Mouse (Mus musculus): ENCODE measurements around the gene Ubp1.

The Ubp1 gene

DNA sequence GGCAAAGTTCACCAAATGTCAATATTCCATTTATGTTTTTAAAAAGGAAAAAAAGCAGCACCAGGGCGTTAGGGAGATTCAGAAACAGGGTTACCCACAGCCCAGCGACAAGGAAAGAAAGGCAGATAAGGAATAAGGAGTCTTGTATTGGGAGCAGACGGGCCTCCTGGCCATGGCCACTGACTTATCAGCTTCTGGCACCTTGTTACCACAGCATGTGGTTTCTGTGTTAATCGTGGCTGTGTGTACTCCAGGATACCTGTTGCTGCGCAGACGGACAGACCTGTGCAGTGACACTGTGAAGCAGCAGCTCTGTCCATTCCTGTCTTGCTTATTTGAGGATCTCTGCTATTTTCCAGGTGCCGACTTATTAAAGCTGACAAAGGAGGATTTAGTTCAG lies 38.2 kb downstream of the Ubp1 start:
- no peak for DNase-seq (ENCODE audit: inconsistent age in 2 of 2, low spot score in 1 of 2)

DNA sequence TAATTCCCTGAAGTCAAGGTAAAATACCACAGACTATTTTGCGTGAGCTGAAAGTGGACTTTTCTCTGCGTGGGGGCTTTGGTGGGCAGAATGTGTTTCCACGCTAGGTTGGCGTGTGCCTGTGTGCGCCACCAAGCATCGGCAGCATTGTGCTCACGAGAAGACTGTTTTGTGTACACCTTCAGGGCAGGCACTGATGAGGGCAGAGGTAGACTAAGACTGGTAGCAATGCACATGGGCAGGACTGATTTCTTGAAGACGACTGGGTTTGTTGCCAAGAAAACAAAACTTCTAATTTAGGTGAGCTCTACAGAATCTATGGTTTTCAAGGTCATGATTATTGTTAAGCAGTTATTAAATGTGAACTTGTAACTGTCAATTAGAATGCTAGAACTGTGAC lies 38.7 kb downstream of the Ubp1 start:
- DNase-seq (ENCODE audit: inconsistent age in 2 of 2, low spot score in 1 of 2): no peak

DNA sequence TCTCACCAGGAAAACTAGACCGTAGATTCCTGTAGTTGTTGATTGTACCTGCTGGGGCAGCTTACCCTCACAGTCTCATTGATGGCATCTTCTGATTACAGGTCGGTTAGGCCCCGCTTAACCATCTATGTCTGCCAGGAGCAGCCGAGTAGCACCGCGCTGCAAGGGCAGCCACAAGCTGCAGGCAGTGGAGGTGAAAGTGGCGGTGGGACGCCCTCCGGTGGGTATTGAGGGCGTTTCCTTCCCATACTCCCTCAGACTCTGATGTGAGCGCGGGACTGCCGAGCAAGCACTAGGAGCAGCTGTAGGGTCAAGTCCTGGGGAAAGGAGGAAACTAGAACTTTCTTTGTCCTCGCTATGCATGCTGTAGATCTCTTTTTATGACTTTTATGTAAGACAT lies 39.3 kb downstream of the Ubp1 start:
- DNase-seq (ENCODE audit: inconsistent age in 2 of 2, low spot score in 1 of 2): no peak

DNA sequence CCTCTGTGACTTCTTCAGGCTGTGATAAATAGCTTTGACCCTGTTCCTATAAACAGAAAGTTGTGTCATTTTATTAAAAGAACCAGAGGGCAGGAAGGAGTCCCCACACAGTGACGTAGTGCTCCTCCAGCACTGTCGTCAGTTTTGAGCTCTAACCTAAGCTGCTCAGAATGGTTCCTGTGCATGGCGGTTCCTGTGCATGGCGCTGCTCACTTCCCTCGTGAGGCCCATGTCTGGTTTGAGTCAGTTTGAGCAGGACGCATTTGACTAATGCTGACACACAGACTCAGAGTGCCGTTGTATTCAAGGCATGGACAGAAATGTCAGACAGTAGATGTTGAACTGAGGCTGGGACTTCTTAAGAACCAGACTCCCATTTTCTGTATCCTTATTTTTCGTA lies 40.9 kb downstream of the Ubp1 start:
- DNase-seq (ENCODE audit: inconsistent age in 2 of 2, low spot score in 1 of 2): no peak

DNA sequence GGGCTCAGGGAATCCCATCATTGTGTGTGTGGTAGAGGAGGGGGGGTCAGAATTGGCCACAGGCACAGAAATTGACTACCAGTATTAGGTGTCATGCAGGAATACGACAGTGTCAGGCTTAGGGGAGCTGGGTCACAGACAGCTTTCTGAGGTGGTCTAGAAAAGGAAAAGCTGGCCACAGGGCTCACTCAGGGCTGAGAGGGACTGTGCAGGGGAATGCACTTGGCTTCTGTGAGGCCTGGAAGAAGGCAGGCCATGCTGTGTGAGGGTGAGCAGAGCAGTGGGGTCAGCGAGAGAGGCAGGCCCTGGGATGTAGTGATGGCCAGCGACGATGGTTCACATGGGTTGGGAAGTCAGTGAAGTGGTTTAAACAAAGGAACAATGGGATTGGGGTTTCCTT lies 43.1 kb downstream of the Ubp1 start:
- no peak for DNase-seq (ENCODE audit: inconsistent age in 2 of 2, low spot score in 1 of 2)

DNA sequence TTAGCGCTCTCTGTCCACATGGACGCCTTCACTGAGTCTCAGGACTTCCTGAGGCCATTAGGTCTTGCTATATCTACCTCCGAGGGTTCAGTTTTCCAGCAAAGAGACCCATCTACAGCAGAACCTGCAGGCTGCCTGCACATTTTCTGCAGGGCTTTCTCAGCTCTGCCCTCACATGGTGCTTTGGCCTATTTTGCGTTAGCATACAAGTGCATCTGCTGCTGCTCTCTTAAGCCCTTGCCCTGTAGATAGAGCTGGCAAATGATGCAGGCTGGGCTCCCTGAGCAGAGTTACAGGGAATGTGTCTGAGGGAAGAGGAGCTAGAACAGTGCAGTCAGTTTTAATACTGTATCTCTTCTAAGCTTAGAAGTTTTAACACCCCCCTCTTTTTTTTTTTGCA lies 44.2 kb downstream of the Ubp1 start:
- no peak for DNase-seq (ENCODE audit: inconsistent age in 2 of 2, low spot score in 1 of 2)

DNA sequence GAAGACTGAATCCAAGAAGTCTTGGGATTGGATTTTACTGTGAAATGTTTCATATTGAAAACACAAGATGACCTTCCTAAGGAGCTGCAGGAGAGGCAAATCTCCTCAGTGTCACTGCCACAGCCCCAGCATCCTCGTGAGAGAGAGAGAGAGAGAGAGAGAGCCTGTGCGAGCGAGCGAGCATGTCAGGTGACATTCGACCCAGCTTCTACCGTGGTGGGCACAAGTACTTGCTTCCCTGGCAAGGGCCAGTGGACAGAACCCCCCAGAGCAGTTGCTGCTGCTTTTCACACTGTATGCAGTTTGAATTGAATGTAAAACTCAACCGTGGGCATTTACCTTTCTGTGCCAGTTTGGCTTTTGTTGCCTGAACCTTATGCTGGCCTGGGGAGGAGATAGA lies 44.7 kb downstream of the Ubp1 start:
- DNase-seq (ENCODE audit: inconsistent age in 2 of 2, low spot score in 1 of 2): no peak

DNA sequence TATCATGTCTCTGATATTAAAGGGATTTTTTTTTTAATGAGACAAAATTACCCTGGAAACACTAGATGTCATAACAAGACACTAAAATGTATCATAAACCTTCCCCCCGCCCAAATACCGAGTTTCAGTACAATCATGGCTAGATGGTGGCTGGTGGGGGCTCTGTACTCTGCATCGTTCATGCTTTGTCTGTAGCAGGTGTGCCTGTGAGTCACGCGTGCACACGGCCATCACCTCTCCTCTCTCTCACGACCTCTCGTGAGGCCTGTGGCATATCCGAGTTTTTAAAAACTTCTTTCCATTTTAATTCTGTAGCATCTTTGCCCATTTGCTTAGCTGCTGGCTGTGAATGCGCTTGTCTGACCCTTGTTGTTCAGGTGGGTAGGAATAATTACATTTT lies 45.5 kb downstream of the Ubp1 start:
- no peak for DNase-seq (ENCODE audit: inconsistent age in 2 of 2, low spot score in 1 of 2)

DNA sequence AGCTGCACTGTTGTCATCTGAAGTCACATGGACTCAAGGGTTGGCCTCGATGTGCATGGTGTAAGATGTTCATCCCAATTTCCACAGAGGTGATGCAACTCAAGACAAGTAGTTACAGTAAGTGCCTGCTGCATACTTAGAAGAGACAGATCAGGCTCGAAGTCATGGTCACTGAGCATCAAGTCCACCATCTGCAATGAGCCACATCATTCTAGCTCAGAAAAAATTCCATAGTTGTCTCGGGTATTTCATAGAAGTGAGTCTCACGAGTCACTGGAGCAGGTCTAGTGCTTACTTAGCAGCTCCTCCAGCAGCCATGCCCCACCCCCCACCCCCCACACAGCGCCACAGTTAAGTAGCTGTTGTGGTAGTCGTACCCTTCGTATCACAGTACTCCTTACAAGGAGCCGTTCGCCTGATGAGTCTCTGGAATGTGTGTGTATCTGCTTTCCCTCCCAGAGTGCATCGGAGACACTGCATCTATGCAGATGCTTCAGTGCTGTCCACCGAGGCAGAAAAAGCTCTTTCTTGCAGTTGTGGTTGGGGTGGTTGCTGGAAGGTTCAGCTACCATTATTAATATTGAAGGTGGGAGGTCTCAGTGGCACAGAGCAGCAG lies 46.6 kb downstream of the Ubp1 start:
- no peak for DNase-seq (ENCODE audit: inconsistent age in 2 of 2, low spot score in 1 of 2)

DNA sequence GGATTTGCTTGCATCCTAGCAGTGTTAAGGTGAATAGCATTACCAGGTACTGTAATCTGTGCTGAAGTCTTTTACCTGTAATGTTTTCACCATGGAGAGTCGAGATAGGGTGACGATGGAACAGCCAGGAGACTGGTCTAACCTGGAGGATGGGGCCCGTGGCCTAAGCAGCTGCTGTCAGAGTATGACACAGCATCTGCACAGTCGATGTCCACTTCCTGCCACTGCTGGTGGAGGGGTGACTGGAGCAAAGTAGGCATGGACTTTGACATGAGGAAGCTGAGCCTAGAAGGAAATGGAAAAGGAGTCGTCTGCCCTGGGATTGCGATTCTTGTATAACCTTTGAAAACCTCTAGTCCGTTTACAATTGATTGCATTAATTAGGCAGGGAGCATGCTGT lies 47.9 kb downstream of the Ubp1 start:
- no peak for DNase-seq (ENCODE audit: inconsistent age in 2 of 2, low spot score in 1 of 2)

DNA sequence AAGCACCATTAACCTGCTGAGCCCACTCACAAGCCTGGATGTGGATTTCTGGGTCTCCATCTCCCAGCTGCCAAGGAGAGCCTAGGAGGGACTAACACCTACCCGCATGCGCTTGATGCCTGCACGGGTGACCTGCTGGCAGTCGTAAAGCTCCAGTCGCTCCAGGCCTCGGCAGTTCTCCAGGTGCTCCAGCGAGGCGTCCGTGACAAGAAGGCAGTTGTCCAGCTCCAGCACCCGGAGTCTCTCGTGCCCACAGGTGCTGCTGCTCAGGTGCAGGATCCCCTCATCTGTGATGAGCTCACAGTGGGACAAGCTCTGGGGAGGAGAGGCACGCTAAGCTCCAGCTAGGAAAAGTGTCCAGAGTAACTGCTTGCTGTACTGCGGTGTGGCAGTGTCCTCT lies 48.6 kb downstream of the Ubp1 start:
- DNase-seq (ENCODE audit: inconsistent age in 2 of 2, low spot score in 1 of 2): peak in 1 of 2 experiments; percentile 49

DNA sequence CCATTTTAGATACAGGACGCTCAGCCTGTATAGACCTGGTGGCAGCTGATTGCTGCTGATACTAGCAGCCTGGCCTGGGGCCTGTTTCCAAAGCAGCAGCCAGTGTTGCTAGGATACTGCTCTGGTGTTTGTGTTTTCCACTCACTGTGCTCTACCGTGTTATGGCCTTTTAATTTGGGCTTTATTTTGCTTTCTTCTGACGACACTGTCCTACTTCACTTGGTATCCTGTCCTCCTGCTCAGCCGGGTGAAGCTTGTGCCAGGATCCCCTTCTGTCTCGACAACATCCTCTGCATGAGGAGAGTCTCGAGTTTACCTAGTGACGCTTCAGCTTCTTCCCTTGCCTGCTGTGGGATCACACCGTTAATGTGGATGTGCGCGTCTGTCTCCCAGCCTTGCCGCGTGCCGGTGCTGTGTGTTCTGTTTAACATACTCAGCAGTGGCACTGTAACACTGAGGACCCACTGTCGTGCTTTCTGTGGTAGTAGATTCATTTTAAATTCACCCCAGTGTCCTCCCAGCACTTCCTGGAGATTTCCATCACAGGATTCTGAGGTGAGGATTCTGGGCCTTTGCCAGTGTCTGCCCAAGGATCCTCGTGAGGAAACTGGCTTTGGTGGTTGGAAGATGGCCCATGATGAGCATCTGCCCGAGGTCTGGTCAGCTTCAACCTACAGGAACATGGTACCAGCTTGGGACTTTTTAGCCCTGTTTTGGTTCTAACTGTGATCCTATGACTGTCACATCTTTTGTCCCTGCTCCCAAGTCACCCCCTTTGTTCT lies 50.6 kb downstream of the Ubp1 start:
- peak; percentile 37 to 52 for DNase-seq (ENCODE audit: inconsistent age in 2 of 2, low spot score in 1 of 2)

DNA sequence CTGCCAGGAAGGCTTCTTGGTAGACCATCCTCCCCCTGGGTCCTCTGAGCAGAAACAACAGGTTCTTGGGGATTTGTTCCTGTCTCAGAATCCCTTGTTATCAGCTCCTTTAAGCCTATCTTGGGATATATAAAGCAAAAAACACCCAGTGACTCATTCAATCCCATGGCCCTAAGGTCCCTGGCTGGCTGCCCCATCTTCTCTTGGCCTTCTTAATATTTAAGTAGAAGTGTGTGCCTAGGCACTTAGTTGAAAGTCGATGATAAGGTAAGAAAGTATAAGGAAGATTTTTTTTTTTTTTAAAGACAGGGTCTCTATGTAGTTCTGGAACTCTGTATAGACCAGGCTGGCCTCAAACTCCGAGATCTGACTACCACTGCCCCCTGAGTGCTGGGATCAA lies 51.7 kb downstream of the Ubp1 start:
- peak in 1 of 2 experiments; percentile 48 for DNase-seq (ENCODE audit: inconsistent age in 2 of 2, low spot score in 1 of 2)

DNA sequence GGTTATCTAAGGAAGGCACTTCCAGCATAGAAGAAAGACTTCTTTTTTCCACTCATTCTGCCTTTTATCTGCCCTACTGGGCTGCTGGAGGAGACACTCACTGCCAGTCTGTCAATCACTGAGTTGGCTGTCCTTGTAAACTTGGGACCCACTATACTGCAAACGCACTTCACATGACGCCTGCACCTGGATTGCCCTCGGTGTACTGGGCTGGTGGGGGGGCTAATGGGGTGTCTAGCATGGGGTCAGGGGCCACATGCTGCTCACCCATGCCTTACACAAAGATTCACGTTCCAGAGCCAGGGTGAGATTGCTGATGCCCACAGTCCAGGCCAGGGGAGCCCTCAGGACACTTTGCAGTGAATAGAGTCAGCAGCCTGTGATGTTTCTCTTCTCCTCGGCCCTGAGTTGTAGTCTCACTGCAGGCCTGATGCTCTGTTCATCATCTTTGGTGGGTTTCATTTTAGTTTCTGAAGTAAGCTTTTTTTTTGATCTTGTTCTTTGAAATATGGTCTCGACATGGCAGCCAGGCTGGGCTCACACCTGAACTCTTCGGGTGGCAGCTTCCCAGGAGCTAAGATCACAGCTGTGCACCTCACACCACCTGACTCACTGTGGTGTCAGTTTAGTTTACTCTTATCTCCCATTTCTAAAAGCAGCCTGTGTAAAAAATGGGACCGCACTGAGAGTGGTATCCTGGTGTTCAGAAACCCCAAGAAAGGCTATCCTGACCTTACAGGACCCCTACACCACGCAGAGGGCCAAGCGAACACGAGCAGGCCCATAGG lies 52.3 kb downstream of the Ubp1 start:
- no peak for DNase-seq (ENCODE audit: inconsistent age in 2 of 2, low spot score in 1 of 2)

DNA sequence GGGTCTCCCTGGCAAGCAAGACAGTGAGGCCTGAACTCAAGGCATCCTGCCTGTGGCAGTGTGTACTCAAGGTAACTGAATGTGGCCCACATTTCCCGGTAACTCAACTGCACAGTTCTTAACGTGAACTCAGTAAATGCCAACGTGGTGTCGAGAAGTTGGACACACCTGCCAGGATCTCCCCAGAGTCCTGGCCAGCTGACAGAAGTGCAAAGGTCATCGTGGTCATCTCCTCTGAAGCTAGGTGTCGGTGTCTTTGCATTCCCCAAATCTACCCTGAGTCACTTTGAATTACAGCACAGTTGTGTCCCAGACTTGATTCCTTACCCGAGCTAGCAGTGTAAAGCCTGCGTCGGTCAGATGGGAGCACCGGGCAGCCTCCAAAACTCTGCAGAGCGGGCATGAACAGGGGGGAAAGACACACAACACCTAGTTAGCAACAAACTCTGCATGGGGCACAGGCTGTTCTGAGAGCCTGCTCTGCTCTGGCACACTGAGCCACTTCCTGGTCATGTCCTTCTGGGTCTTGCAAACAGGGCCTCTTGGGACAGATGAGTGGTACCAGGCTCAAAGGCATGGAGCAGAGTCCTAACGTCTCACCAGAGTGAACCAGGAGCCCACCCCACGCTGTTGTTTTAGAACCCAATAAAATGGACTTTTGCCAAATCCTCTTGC lies 54.3 kb downstream of the Ubp1 start:
- DNase-seq (ENCODE audit: inconsistent age in 2 of 2, low spot score in 1 of 2): no peak

DNA sequence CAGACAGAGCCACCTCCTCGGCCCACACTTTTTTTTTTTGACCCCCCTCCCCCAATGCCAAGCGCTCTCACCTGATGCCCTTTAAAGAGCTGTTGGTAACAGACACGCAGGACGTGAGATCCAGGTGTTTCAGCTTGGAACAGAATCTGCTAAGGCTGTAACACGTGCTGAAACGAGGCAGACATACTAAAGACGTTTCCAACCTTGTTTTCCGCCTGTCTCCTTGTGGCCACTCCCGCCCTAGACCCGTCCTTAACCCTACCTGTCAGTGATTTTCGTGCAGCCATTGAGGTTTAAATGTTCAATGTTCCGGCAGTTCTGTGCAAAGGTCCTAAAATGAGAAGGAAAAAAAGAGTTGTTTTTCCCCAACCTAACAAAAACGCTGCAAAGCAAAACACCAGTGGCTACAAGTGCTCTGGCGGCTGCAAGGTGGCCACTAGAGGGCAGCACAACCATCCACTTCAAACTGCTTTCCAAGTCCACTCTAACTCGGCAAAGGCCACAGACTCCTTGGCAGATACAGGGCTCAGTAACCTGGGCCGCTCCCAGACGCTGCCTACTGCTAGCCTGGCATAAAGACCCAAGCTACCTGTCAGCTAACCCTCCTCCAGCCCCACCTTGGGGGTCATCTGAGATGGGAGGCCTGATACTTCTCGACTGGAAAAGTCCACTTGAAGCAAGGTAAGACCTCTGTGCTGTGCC lies 60.0 kb downstream of the Ubp1 start:
- DNase-seq (ENCODE audit: inconsistent age in 2 of 2, low spot score in 1 of 2): peak; percentile 78 to 94

DNA sequence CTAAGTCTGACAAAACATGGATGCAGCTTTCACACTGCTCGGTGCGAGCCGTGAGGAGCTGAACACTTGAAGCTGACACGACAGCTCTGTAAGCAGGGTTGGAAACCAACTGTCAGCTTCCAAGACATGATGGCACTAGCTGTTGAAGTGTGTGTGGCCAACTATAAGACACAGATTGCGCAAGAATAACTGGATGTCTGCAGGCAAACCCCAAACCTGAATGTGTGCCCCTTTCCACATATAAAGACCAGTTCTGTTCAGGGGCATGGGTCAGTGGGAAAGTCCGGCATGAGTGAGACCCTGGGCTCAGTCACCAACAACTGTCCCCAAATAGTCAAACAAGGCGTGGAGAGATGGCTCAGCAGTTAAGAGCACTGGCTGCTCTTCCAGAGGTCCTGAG lies 62.1 kb downstream of the Ubp1 start:
- peak in 1 of 2 experiments; percentile 13 for DNase-seq (ENCODE audit: inconsistent age in 2 of 2, low spot score in 1 of 2)

DNA sequence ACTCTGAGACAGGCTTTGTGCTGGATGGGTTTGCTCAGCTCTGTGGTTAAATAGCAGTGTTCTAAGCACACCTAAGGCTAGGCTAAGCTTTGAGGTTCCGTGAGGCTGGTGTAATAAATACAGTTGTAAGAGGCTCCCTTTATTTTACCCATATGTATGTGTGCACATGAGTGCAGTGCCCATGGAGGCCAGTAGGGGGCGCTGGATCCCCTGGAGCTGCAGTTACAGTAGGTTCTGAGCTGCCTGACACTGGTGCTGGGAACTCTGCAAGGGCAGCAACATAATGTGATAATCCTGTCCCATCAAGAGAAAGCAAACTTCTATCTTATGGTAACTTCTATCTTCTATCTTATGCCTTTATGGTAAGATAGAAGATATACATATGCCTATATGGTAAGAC lies 67.6 kb downstream of the Ubp1 start:
- DNase-seq (ENCODE audit: inconsistent age in 2 of 2, low spot score in 1 of 2): no peak

DNA sequence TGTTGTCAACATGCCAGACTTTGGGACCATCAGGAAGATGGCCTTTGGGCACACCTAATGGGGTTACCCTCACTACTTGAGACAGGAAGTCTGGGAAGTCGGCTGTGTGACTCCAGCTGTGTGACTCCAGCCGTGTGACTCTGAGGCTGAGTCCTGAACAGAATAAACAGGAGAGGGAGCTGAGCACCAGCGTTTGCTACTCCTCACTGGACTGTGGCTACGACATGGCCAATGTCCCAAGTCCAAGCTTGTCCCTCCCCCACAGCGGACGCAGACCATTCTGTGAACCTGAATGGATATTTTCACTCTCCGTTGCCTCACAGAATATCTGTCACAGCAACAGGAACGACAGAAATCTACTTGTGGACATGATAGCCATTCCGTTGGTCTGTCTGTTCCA lies 76.1 kb downstream of the Ubp1 start:
- DNase-seq (ENCODE audit: inconsistent age in 2 of 2, low spot score in 1 of 2): no peak

DNA sequence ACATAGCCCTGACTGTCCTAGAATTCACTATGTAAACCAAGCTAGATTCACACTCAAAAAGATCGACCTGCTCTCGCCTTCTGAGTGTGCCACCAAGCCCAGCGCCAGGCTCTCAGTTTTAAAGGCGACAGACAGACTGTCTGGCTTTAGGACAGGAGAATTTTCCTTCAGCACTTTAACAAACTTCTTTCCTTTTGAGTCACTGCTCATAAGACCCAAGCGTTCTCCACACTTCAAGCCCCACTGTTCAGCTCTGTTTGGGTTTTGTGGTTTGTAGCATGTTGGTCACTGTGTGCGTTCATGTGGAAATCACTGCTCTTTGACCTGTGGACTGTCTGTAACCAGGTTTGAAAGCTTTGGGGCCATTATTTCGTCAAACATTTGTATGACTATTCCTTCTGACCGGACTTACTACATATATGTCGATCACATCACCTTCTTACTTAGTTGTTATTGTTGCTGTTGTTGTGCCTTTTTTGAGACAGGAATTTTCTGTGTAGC lies 77.2 kb downstream of the Ubp1 start:
- no peak for DNase-seq (ENCODE audit: inconsistent age in 2 of 2, low spot score in 1 of 2)

DNA sequence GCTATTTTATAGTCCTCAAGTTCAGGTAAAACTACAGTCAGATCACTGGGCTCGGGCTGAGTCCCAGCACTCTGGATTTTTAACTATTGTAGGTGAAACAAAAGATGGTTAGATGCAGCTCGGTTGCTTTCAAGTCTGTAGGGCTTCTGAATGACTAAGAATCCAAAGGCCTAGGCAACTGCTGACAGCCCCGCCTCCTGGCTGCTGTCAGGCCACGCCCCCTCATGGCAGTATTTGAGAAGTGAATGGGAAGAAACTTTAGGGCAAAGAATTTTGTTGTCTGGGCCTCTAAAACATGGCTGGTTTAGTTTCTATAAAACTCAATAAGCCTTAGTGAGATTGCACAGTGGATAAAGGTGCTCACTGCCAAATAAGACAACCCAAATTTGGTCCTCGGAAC lies 78.8 kb downstream of the Ubp1 start:
- no peak for DNase-seq (ENCODE audit: inconsistent age in 2 of 2, low spot score in 1 of 2)
